Mouse (Mus musculus) olfactory bulb, adult 2 months (tissue): ENCODE data around the gene Cd34.

Experiments
- CTCF ChIP-seq: fragments of 200-500 bp; IDR thresholded peaks from 2 replicates; pipeline ENCODE4 v1.5.1; 2012; ENCODE audit warnings: low read depth, mild to moderate bottlenecking, low read length, moderate library complexity; ENCODE audit not compliant: insufficient read depth
- POLR2A ChIP-seq: fragments of 200-500 bp; IDR thresholded peaks from 2 replicates; pipeline ENCODE4 v1.6.1; 2012; ENCODE audit warnings: mild to moderate bottlenecking, low read depth, low read length, moderate library complexity; ENCODE audit not compliant: insufficient read depth

- TF ChIP-seq CTCF (no peak), POLR2A (no peak)
Observed at GRCm38 (mm10) chr1:194993409-194993988, 54.9 kb downstream of the Cd34 start.
